8 mouse cellular contexts compared by ENCODE assay signal in the genomic region with DNA sequence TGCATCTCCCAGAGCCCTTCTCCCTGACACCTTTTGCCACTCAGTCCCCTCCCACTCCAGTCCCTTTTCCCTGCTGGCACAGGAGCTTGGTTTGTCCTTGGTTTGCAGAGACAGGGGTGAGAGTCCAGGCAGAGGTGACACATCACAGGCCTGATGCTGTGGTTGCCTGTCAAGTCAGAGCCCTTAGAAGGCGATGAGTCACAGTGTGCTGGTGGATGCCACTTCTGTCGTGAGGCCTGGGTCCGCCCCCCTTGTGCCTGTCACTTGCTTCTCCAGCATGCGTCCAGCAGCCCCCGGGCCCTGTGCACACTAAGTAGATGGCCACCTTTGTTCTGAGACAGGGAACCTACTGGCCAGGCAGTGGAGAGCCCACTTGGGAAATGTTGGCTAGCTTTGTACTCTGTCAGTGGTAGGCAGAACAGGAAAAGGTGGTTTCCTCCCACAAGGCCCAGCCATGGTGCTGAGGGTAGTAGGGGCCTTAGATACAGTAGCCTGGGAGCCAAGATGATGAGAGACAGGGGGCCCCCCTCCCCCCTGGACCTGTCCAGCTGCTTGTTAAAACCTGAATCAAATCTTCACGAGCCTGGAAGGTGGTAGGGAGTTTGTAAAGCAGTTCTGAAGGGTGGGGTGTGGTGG. TPM values are rescaled to one million over a fixed set of nuclear protein-coding genes. Genes with fewer than 3 reads are reported as not detected.
DNase-seq lines count a peak whose midpoint lies in the region; ATAC-seq lines count a peak whose summit lies in the region.
"Had no signal": no experiment of that assay in that cellular context is flagged by ENCODE, and none has a peak within 500 bp of the region (broad histone marks: within the 10 kb centered on the region; RNA-seq: fewer than 3 reads in every experiment).

No protein-coding gene starts in this region.

- no peak overlapping the region for H3K9ac ChIP-seq in lung, embryonic 15.5 days
- peak overlapping the region; percentile 62 for H3K9ac ChIP-seq in heart, embryonic 14.5 days (ENCODE audit: low read length)
- H3K9ac ChIP-seq in midbrain, embryonic 16.5 days (ENCODE audit: low read depth, low read length) = no peak overlapping the region
- H3K9ac ChIP-seq: limb, embryonic 13.5 days had no signal

- no peak overlapping the region for H3K27ac ChIP-seq in lung, embryonic 15.5 days
- H3K27ac ChIP-seq in heart, embryonic 14.5 days (replicated peaks in 1 of 2; ENCODE audit: control insufficient read depth in 1 of 2, insufficient read depth in 1 of 2, low read depth in 2 of 2, low read length in 2 of 2) = peak overlapping the region; percentile 72 to 92
- H3K27ac ChIP-seq in midbrain, embryonic 16.5 days (ENCODE audit: low read length) = no peak overlapping the region
- H3K27ac ChIP-seq: limb, embryonic 13.5 days had no signal

- H3K4me3 ChIP-seq in lung, embryonic 15.5 days = no peak overlapping the region
- no peak overlapping the region for H3K4me3 ChIP-seq in heart, embryonic 14.5 days (ENCODE audit: control insufficient read depth in 1 of 2, insufficient read depth in 1 of 2, low read depth in 1 of 2, low read length in 2 of 2)
- no peak overlapping the region for H3K4me3 ChIP-seq in midbrain, embryonic 16.5 days (ENCODE audit: low read depth, low read length)
- H3K4me3 ChIP-seq: limb, embryonic 13.5 days had no signal

- DNase-seq in lung, postnatal 25 days (ENCODE audit: low spot score) = no peak
- peak; percentile 82 to 83 for DNase-seq in adrenal gland, adult (ENCODE audit: inconsistent age in 2 of 2, low spot score in 1 of 2)
- DNase-seq in kidney, postnatal 14 days = no peak
- no peak for DNase-seq in left cerebral cortex, postnatal 10 days (ENCODE audit: extremely low spot score in 1 of 2, low spot score in 2 of 2)

- H3K27me3 ChIP-seq in lung, embryonic 15.5 days = no peaks in the 10 kb centered on the region
- no peaks in the 10 kb centered on the region for H3K27me3 ChIP-seq in heart, embryonic 14.5 days (ENCODE audit: control insufficient read depth, insufficient read depth, low read length)
- H3K27me3 ChIP-seq in midbrain, embryonic 16.5 days (ENCODE audit: control insufficient read depth, insufficient read depth, low read depth, low read length) = no peaks in the 10 kb centered on the region
- H3K27me3 ChIP-seq: limb, embryonic 13.5 days had no signal

- H3K4me2 ChIP-seq in lung, embryonic 15.5 days = no peak overlapping the region
- H3K4me2 ChIP-seq in heart, embryonic 14.5 days (ENCODE audit: low read length) = no peak overlapping the region
- no peak overlapping the region for H3K4me2 ChIP-seq in midbrain, embryonic 16.5 days (ENCODE audit: low read length)
- H3K4me2 ChIP-seq: limb, embryonic 13.5 days had no signal

- intact Hi-C loops in left cerebral cortex, postnatal 10 days (cut with DNase I) = no loop called here

- ATAC-seq in lung, embryonic 15.5 days (ENCODE audit: borderline replicate concordance, extremely low read depth, low FRiP score, low TSS enrichment) = 0 out of 2 replicates have a peak, but pooled peaks have one; percentile 33
- peak; percentile 78 for ATAC-seq in heart, embryonic 14.5 days (ENCODE audit: insufficient number of reproducible peaks, insufficient read depth, low FRiP score, low read depth)
- 0 out of 2 replicates have a peak, but pooled peaks have one; percentile 19 for ATAC-seq in midbrain, embryonic 16.5 days

- no peaks in the 10 kb centered on the region for H3K9me3 ChIP-seq in lung, embryonic 15.5 days
- no peaks in the 10 kb centered on the region for H3K9me3 ChIP-seq in heart, embryonic 14.5 days (ENCODE audit: control insufficient read depth, low read length)
- no peaks in the 10 kb centered on the region for H3K9me3 ChIP-seq in midbrain, embryonic 16.5 days (replicated peaks; ENCODE audit: control insufficient read depth, low read length, poor library complexity, severe bottlenecking)
- H3K9me3 ChIP-seq: limb, embryonic 13.5 days had no signal

- H3K36me3 ChIP-seq in lung, embryonic 15.5 days = peaks cover 38% of the 10 kb centered on the region
- H3K36me3 ChIP-seq in heart, embryonic 14.5 days (ENCODE audit: control insufficient read depth, insufficient read depth, low read length) = peaks cover 81% of the 10 kb centered on the region
- H3K36me3 ChIP-seq in midbrain, embryonic 16.5 days (ENCODE audit: control insufficient read depth, insufficient read depth, low read length) = peaks cover 31% of the 10 kb centered on the region

- no peaks in the 10 kb centered on the region for H3K4me1 ChIP-seq in lung, embryonic 15.5 days
- H3K4me1 ChIP-seq in heart, embryonic 14.5 days (ENCODE audit: control insufficient read depth in 2 of 2, insufficient read depth in 2 of 2, low read length in 2 of 2) = peaks cover 28 to 46% of the 10 kb centered on the region in 2 experiments
- peaks cover 17% of the 10 kb centered on the region for H3K4me1 ChIP-seq in midbrain, embryonic 16.5 days (ENCODE audit: control insufficient read depth, insufficient read depth, low read length)

- WGBS in lung, embryonic 15.5 days = 61% methylated on average over 6 of the region's 6 CpGs
- 21% methylated on average over 6 of the region's 6 CpGs for WGBS in heart, embryonic 14.5 days
- WGBS in midbrain, embryonic 16.5 days = 46% methylated on average over 6 of the region's 6 CpGs

RNA-seq across cellular contexts. Expression of a gene that starts 53.4 kb away (rescaled TPM):
- 23.1 and 24.3 TPM in 2 replicates for polyA plus RNA-seq in lung, embryonic 15.5 days (2015; fragmentation: Nextera tagmentation; extraction: Ambion mirVana)
- 99.2 and 105 TPM in 2 replicates for polyA plus RNA-seq in heart, embryonic 14.5 days (2014; fragmentation: Nextera tagmentation; extraction: Ambion mirVana)
- 29.6 and 40.3 TPM in 2 replicates for polyA plus RNA-seq in midbrain, embryonic 16.5 days (2015; fragmentation: Nextera tagmentation; extraction: Ambion mirVana)
- 10 to 100 TPM; 21.1 to 22.0 TPM for total RNA-seq in left cerebral cortex, postnatal 10 days (2021)

Comparison
In these comparisons a context has a peak if more than half of its experiments do, and no peak if none do; other contexts are left out.
1. ATAC-seq: peak in every context shown above with its lines; median percentile 78 in heart, embryonic 14.5 days; 33 in lung, embryonic 15.5 days; 19 in midbrain, embryonic 16.5 days.
2. H3K27ac ChIP-seq: peak in heart, embryonic 14.5 days (2 of 2); none in lung, embryonic 15.5 days (single experiment) and midbrain, embryonic 16.5 days (single experiment).
3. DNase-seq: peak in adrenal gland, adult (2 of 2); none in lung, postnatal 25 days (single experiment), kidney, postnatal 14 days (single experiment) and left cerebral cortex, postnatal 10 days (0 of 2).